Mouse (Mus musculus) bone marrow macrophage, adult 2 months (primary cell): Measurements from ENCODE around the gene Epm2aip1.

ENCODE experiments used
- CTCF ChIP-seq: IDR thresholded peaks from 2 replicates; pipeline ENCODE4 v1.5.1; 2012; ENCODE audit warnings: low read depth, mild to moderate bottlenecking, low read length, moderate library complexity
- POLR2A ChIP-seq: IDR thresholded peaks from 2 replicates; pipeline ENCODE4 v1.6.1; 2012; ENCODE audit warnings: mild to moderate bottlenecking, low read depth, low read length, borderline replicate concordance

- TF ChIP-seq CTCF (no peak), POLR2A (no peak)
These were observed 31.9 kb upstream of the Epm2aip1 start for GRCm38 (mm10) chr9:111239821-111240220.
